ENCODE assay signal across 15 mouse cellular contexts in genomic region chr5:136958991-136959605, GRCm38 (mm10). TPM values are rescaled to one million over a fixed set of nuclear protein-coding genes. Genes with fewer than 3 reads are reported as not detected.
DNase-seq lines count a peak whose midpoint lies in the region; ATAC-seq and TF ChIP-seq lines count a peak whose summit lies in the region.
"Had no signal": no experiment of that assay in that cellular context is flagged by ENCODE, and none has a peak within 500 bp of the region (broad histone marks: within the 10 kb centered on the region; RNA-seq: fewer than 3 reads in every experiment).

No protein-coding gene starts in this region.

- 0 out of 2 replicates have a peak overlapping the region, but pooled peaks have one; percentile 23 for H3K27ac ChIP-seq in neural tube, embryonic 13.5 days (replicated peaks)
- peak overlapping the region; percentile 26 for H3K27ac ChIP-seq in lung, postnatal 0 days (ENCODE audit: low read length)
- H3K27ac ChIP-seq: forebrain, embryonic 15.5 days; heart, embryonic 13.5 days; midbrain, embryonic 13.5 days had no signal

- H3K4me1 ChIP-seq in neural tube, embryonic 13.5 days (replicated peaks), result peaks cover 46% of the 10 kb centered on the region
- H3K4me1 ChIP-seq in lung, postnatal 0 days (ENCODE audit: insufficient read depth, low read depth, low read length), result peaks cover 8% of the 10 kb centered on the region

- 0 out of 2 replicates have a peak, but pooled peaks have one; percentile 35 for TF ChIP-seq EP300 in lung, postnatal 0 days (IDR thresholded peaks at IDR 0.05)

- no peak for ATAC-seq in neural tube, embryonic 13.5 days (ENCODE audit: low read depth)
- ATAC-seq in lung, postnatal 0 days, result peak; percentile 23
- ATAC-seq: forebrain, embryonic 15.5 days; midbrain, embryonic 13.5 days had no signal

- intact Hi-C loops in left cerebral cortex, postnatal 4 days (cut with DNase I), result no loop called here

- TF ChIP-seq CTCF in lung, postnatal 0 days (IDR thresholded peaks at IDR 0.05), result no peak

- no peaks in the 10 kb centered on the region for H3K9me3 ChIP-seq in neural tube, embryonic 13.5 days
- no peaks in the 10 kb centered on the region for H3K9me3 ChIP-seq in lung, postnatal 0 days (ENCODE audit: low read length)
- H3K9me3 ChIP-seq: forebrain, embryonic 15.5 days; heart, embryonic 13.5 days; midbrain, embryonic 13.5 days had no signal

- H3K4me3 ChIP-seq in neural tube, embryonic 13.5 days, result no peak overlapping the region
- H3K4me3 ChIP-seq in lung, postnatal 0 days (ENCODE audit: low read depth, low read length), result no peak overlapping the region
- H3K4me3 ChIP-seq: forebrain, embryonic 15.5 days; heart, embryonic 13.5 days; midbrain, embryonic 13.5 days had no signal

- no peak overlapping the region for H3K9ac ChIP-seq in neural tube, embryonic 13.5 days
- no peak overlapping the region for H3K9ac ChIP-seq in lung, postnatal 0 days (replicated peaks; ENCODE audit: low read depth)
- H3K9ac ChIP-seq: forebrain, embryonic 15.5 days; heart, embryonic 13.5 days; midbrain, embryonic 13.5 days had no signal

- WGBS in neural tube, embryonic 13.5 days, result 57% methylated on average over 5 of the region's 5 CpGs
- 45% methylated on average over 5 of the region's 5 CpGs for WGBS in lung, postnatal 0 days

- DNase-seq in neural tube, embryonic 10.5 days (ENCODE audit: extremely low spot score, low spot score), result no peak
- DNase-seq in kidney, adult 9 months, result peak; percentile 92
- DNase-seq in lung, postnatal 0 days (ENCODE audit: low spot score), result peak; percentile 78
- no peak for DNase-seq in T-cell, adult 2 months (ENCODE audit: low spot score)
- no peak for DNase-seq in adrenal gland, postnatal 4 days (ENCODE audit: low spot score in 2 of 2)
- DNase-seq in left cerebral cortex, postnatal 4 days, result no peak
- DNase-seq: adrenal gland, postnatal 14 days; cerebellum, postnatal 36 days; gastrocnemius, postnatal 10 days; layer of hippocampus, adult 9-11 months; thymus, postnatal 4 days had no signal

- no peak overlapping the region for H3K4me2 ChIP-seq in neural tube, embryonic 13.5 days
- no peak overlapping the region for H3K4me2 ChIP-seq in lung, postnatal 0 days (replicated peaks; ENCODE audit: low read depth, low read length)
- H3K4me2 ChIP-seq: forebrain, embryonic 15.5 days; heart, embryonic 13.5 days; midbrain, embryonic 13.5 days had no signal

- no peaks in the 10 kb centered on the region for H3K27me3 ChIP-seq in neural tube, embryonic 13.5 days
- no peaks in the 10 kb centered on the region for H3K27me3 ChIP-seq in lung, postnatal 0 days (replicated peaks; ENCODE audit: insufficient read depth, low read length)
- H3K27me3 ChIP-seq: forebrain, embryonic 15.5 days; heart, embryonic 13.5 days; midbrain, embryonic 13.5 days had no signal

- peaks cover 21% of the 10 kb centered on the region for H3K36me3 ChIP-seq in neural tube, embryonic 13.5 days
- H3K36me3 ChIP-seq in lung, postnatal 0 days (ENCODE audit: insufficient read depth, low read length), result no peaks in the 10 kb centered on the region; the same call in 1 of the 2 replicates

RNA-seq across cellular contexts. Expression of gene Fis1, which starts 6.0 kb away (rescaled TPM):
- polyA plus RNA-seq in neural tube, embryonic 13.5 days (2015; fragmentation: Nextera tagmentation; extraction: Ambion mirVana), result 327 and 376 TPM in 2 replicates
- 318 and 358 TPM in 2 replicates for polyA plus RNA-seq in lung, postnatal 0 days (2015; fragmentation: Nextera tagmentation; extraction: Ambion mirVana)
- total RNA-seq in adrenal gland, postnatal 4 days (2021), result 100 to 1,000 TPM; 211 to 213 TPM
- total RNA-seq in left cerebral cortex, postnatal 4 days (2021), result 100 to 1,000 TPM; 193 to 195 TPM

RNA-seq across cellular contexts. Expression of gene Cldn15, which starts 7.3 kb away (rescaled TPM):
- polyA plus RNA-seq in neural tube, embryonic 13.5 days (2015; fragmentation: Nextera tagmentation; extraction: Ambion mirVana), result 0.17 and 0.39 TPM in 2 replicates
- polyA plus RNA-seq in lung, postnatal 0 days (2015; fragmentation: Nextera tagmentation; extraction: Ambion mirVana), result 10.5 and 11.9 TPM in 2 replicates
- 10 to 100 TPM; 11.1 to 13.4 TPM for total RNA-seq in adrenal gland, postnatal 4 days (2021)
- total RNA-seq in left cerebral cortex, postnatal 4 days (2021), result under 1 TPM; 0.46 to 0.54 TPM

RNA-seq across cellular contexts. Expression of gene Plod3, which starts 27.7 kb away (rescaled TPM):
- polyA plus RNA-seq in neural tube, embryonic 13.5 days (2015; fragmentation: Nextera tagmentation; extraction: Ambion mirVana), result 34.5 and 41.7 TPM in 2 replicates
- 38.3 and 41.7 TPM in 2 replicates for polyA plus RNA-seq in lung, postnatal 0 days (2015; fragmentation: Nextera tagmentation; extraction: Ambion mirVana)
- total RNA-seq in adrenal gland, postnatal 4 days (2021), result 10 to 100 TPM; 60.4 to 64.7 TPM
- 10 to 100 TPM; 46.7 to 52.1 TPM for total RNA-seq in left cerebral cortex, postnatal 4 days (2021)

RNA-seq across cellular contexts. Expression of gene Znhit1, which starts 28.7 kb away (rescaled TPM):
- polyA plus RNA-seq in neural tube, embryonic 13.5 days (2015; fragmentation: Nextera tagmentation; extraction: Ambion mirVana), result 91.3 and 110 TPM in 2 replicates
- polyA plus RNA-seq in lung, postnatal 0 days (2015; fragmentation: Nextera tagmentation; extraction: Ambion mirVana), result 80.8 and 83.9 TPM in 2 replicates
- total RNA-seq in adrenal gland, postnatal 4 days (2021), result 10 to 100 TPM; 57.4 to 60.6 TPM
- total RNA-seq in left cerebral cortex, postnatal 4 days (2021), result 10 to 100 TPM; 90.8 to 93.9 TPM

RNA-seq across cellular contexts. Expression of gene Ift22, which starts 51.1 kb away (rescaled TPM):
- polyA plus RNA-seq in neural tube, embryonic 13.5 days (2015; fragmentation: Nextera tagmentation; extraction: Ambion mirVana), result 112 and 124 TPM in 2 replicates
- 41.9 and 53.5 TPM in 2 replicates for polyA plus RNA-seq in lung, postnatal 0 days (2015; fragmentation: Nextera tagmentation; extraction: Ambion mirVana)
- total RNA-seq in adrenal gland, postnatal 4 days (2021), result 10 to 100 TPM; 33.6 to 38.2 TPM
- total RNA-seq in left cerebral cortex, postnatal 4 days (2021), result 10 to 100 TPM; 51.2 to 56.2 TPM

Comparison
In these comparisons a context has a peak if more than half of its experiments do, and no peak if none do; other contexts are left out.
1. DNase-seq: peak in kidney, adult 9 months (single experiment) and lung, postnatal 0 days (single experiment); none in neural tube, embryonic 10.5 days (single experiment), T-cell, adult 2 months (single experiment), adrenal gland, postnatal 4 days (0 of 2) and left cerebral cortex, postnatal 4 days (single experiment).
2. RNA of gene Cldn15, which starts 7.3 kb away (total RNA-seq): 11.1 to 13.4 TPM in adrenal gland, postnatal 4 days; 0.46 to 0.54 TPM in left cerebral cortex, postnatal 4 days; every median in the first group is over 4 times any median in the second.